Mouse (Mus musculus): ENCODE data around the gene Rnf121. TPM values are rescaled to one million over a fixed set of nuclear protein-coding genes. Genes with fewer than 3 reads are reported as not detected.

Gene Rnf121
- polyA plus RNA-seq, 1 experiment, result not detected

DNA sequence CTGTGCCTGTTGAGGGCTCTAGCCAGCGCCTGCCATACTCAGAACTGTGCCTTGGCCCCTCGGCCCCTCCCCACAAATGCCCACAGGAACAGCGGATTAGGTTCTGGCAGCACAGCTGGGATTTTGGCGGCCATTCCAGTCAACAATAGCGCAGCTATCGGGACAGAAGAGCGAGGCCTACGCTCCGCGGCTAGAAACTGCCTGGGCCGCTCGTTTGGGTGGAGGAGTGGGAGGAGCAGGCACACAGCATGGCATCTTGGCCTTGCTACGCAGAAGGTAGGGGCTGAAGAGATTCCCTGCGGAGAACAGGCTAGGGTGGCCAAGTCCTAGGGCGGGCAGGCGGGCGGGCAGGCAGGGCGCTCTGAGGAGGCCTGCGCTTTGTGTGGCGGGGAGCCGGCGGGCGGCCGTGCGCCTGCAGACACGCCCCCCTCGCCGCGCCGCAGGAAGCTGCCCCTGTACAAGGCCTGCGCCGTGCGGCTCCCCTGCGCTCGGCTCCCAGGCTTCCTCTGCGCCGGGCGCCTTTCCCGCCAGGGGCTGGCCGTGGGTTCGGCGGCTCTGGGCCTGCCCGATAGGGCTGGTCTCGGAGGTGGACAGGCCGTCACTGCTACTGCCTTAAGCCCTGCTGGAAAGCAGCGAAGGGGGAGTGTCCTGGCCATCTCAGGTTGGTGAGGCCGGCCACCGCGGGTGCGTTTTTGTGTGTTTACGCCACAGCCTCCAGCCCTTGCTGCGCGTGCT lies 95.4 kb downstream of the Rnf121 start:
- Histone ChIP-seq H3K4me3 (ENCODE audit: insufficient read depth, low read depth, low read length) (peak overlapping the region; percentile 95), H3K4me1 (ENCODE audit: control insufficient read depth, insufficient read depth, low read length) (peaks cover 13% of the 10 kb centered on the region), H3K27ac (ENCODE audit: insufficient read depth, low read depth, low read length) (peak overlapping the region; percentile 99)
- TF ChIP-seq POLR2A (IDR thresholded peaks at IDR 0.05; ENCODE audit: insufficient read depth, low read depth, low read length) (peak; percentile 34; the same call in 1 of the 2 replicates), CTCF (IDR thresholded peaks at IDR 0.05; ENCODE audit: insufficient read depth, low read depth, low read length) (no peak)
- under 1% methylated on average over 47 of the region's 53 CpGs for WGBS

Other genes with a start within 250 kb of the Rnf121 start
- gene Phox2a, start 247.2 kb downstream of the Rnf121 start, polyA plus RNA-seq (2012; ENCODE audit: insufficient read depth, insufficient read length, low replicate concordance, missing spikeins), result not detected in 2 replicates
- not detected in 2 replicates for gene Inppl1, start 227.2 kb downstream of the Rnf121 start, polyA plus RNA-seq (2012; ENCODE audit: insufficient read depth, insufficient read length, low replicate concordance, missing spikeins)
- gene Folr2, start 208.3 kb downstream of the Rnf121 start, polyA plus RNA-seq (2012; ENCODE audit: insufficient read depth, insufficient read length, low replicate concordance, missing spikeins), result not detected in 2 replicates
- gene Anapc15, start 201.8 kb downstream of the Rnf121 start, polyA plus RNA-seq (2012; ENCODE audit: insufficient read depth, insufficient read length, low replicate concordance, missing spikeins), result not detected in 2 replicates
- gene Folr1, start 194.7 kb downstream of the Rnf121 start, polyA plus RNA-seq (2012; ENCODE audit: insufficient read depth, insufficient read length, low replicate concordance, missing spikeins), result not detected in 2 replicates
- gene Lamtor1, start 159.6 kb downstream of the Rnf121 start, polyA plus RNA-seq (2012; ENCODE audit: insufficient read depth, insufficient read length, low replicate concordance, missing spikeins), result not detected in 2 replicates
- not detected in 2 replicates for gene Tomt, start 159.1 kb downstream of the Rnf121 start, polyA plus RNA-seq (2012; ENCODE audit: insufficient read depth, insufficient read length, low replicate concordance, missing spikeins)
- not detected in 2 replicates for gene Lrrc51, start 131.6 kb downstream of the Rnf121 start, polyA plus RNA-seq (2012; ENCODE audit: insufficient read depth, insufficient read length, low replicate concordance, missing spikeins)
- gene Numa1, start 131.4 kb downstream of the Rnf121 start, polyA plus RNA-seq (2012; ENCODE audit: insufficient read depth, insufficient read length, low replicate concordance, missing spikeins), result 257 TPM in 1 of 2 replicates, not detected in the other
- not detected in 2 replicates for gene Il18bp, start 46.8 kb downstream of the Rnf121 start, polyA plus RNA-seq (2012; ENCODE audit: insufficient read depth, insufficient read length, low replicate concordance, missing spikeins)
- gene Xndc1, start within 50 bp of the Rnf121 start, polyA plus RNA-seq (2012; ENCODE audit: insufficient read depth, insufficient read length, low replicate concordance, missing spikeins), result not detected in 2 replicates
- gene Xntrpc, start 244 bp upstream of the Rnf121 start, polyA plus RNA-seq (2012; ENCODE audit: insufficient read depth, insufficient read length, low replicate concordance, missing spikeins), result not detected in 2 replicates
- gene Trpc2, start 17.6 kb upstream of the Rnf121 start, polyA plus RNA-seq (2012; ENCODE audit: insufficient read depth, insufficient read length, low replicate concordance, missing spikeins), result not detected in 2 replicates
- not detected in 2 replicates for gene Art1, start 36.3 kb upstream of the Rnf121 start, polyA plus RNA-seq (2012; ENCODE audit: insufficient read depth, insufficient read length, low replicate concordance, missing spikeins)
- not detected in 2 replicates for gene Art5, start 44.0 kb upstream of the Rnf121 start, polyA plus RNA-seq (2012; ENCODE audit: insufficient read depth, insufficient read length, low replicate concordance, missing spikeins)
- not detected in 2 replicates for gene Chrna10, start 51.4 kb upstream of the Rnf121 start, polyA plus RNA-seq (2012; ENCODE audit: insufficient read depth, insufficient read length, low replicate concordance, missing spikeins)
- gene Nup98, start 144.7 kb upstream of the Rnf121 start, polyA plus RNA-seq (2012; ENCODE audit: insufficient read depth, insufficient read length, low replicate concordance, missing spikeins), result not detected in 2 replicates
- gene Pgap2, start 144.7 kb upstream of the Rnf121 start, polyA plus RNA-seq (2012; ENCODE audit: insufficient read depth, insufficient read length, low replicate concordance, missing spikeins), result not detected in 2 replicates
- gene Rhog, start 190.6 kb upstream of the Rnf121 start, polyA plus RNA-seq (2012; ENCODE audit: insufficient read depth, insufficient read length, low replicate concordance, missing spikeins), result not detected in 2 replicates
- not detected in 2 replicates for gene Stim1, start 202.3 kb upstream of the Rnf121 start, polyA plus RNA-seq (2012; ENCODE audit: insufficient read depth, insufficient read length, low replicate concordance, missing spikeins)